Mouse (Mus musculus) midbrain, embryonic 14.5 days (tissue): Measurements from ENCODE around the gene Col26a1. TPM values are rescaled to one million over a fixed set of nuclear protein-coding genes. Genes with fewer than 3 reads are reported as not detected.

ENCODE experiments used
- ATAC-seq: fragments of 200-750 bp; cut with Nextera tagmentation; 2 replicates; pipeline ENCODE4 v1.8.0; 2017; ENCODE audit warnings: moderate number of reproducible peaks, moderate library complexity; ENCODE audit not compliant: low FRiP score, low TSS enrichment
- DNase-seq: peaks from one replicate; pipeline ENCODE4 v3.0.0-alpha.2; 2015
- H3K27ac ChIP-seq: fragments of 300-500 bp; sonication (generic); replicated peaks from 2 replicates; pipeline ENCODE4 v1.5.1; 2014; ENCODE audit warnings: mild to moderate bottlenecking, low read depth, low read length, moderate library complexity
- H3K27me3 ChIP-seq: fragments of 300-500 bp; sonication (generic); 2 replicates; pipeline ENCODE4 v1.6.1; 2014; ENCODE audit warnings: low read length, control low read depth, mixed read lengths; ENCODE audit not compliant: control insufficient read depth, insufficient read depth
- H3K36me3 ChIP-seq: fragments of 300-500 bp; sonication (generic); 2 replicates; pipeline ENCODE4 v1.6.1; 2014; ENCODE audit warnings: low read length, control low read depth; ENCODE audit not compliant: control insufficient read depth, insufficient read depth
- H3K4me1 ChIP-seq: fragments of 300-500 bp; sonication (generic); 2 replicates; pipeline ENCODE4 v1.6.1; 2014; ENCODE audit warnings: mild to moderate bottlenecking, antibody characterized with exemption, low read length, control low read depth; ENCODE audit not compliant: control insufficient read depth, insufficient read depth
- H3K4me2 ChIP-seq: fragments of 300-500 bp; sonication (generic); 2 replicates; pipeline ENCODE4 v1.6.1; 2014; ENCODE audit warnings: mild to moderate bottlenecking, low read length, moderate library complexity
- H3K4me3 ChIP-seq: fragments of 300-500 bp; sonication (generic); replicated peaks from 2 replicates; pipeline ENCODE4 v1.5.1; 2014; ENCODE audit warnings: low read depth, low read length
- H3K9ac ChIP-seq: fragments of 300-500 bp; sonication (generic); replicated peaks from 2 replicates; pipeline ENCODE4 v1.6.1; 2014; ENCODE audit warnings: mild to moderate bottlenecking, low read length, moderate library complexity
- H3K9me3 ChIP-seq: fragments of 300-500 bp; sonication (generic); 2 replicates; pipeline ENCODE4 v1.6.1; 2016; ENCODE audit warnings: low read length, control low read depth, mixed read lengths; ENCODE audit not compliant: control insufficient read depth
- WGBS: fragments of 180-500 bp; shearing (Covaris S2); extraction: QIAGEN DNeasy Blood & Tissue Kit; methylation state at CpG from one replicate; pipeline ENCODE4 v1.1.7; 2014; 5-methylcytosine and 5-hydroxymethylcytosine counted together
- polyA plus RNA-seq: library from polyadenylated mRNA; unstranded; fragments of >200 nt; fragmentation: Nextera tagmentation; extraction: Ambion mirVana; gene quantifications from 2 replicates; pipeline ENCODE4 v1.2.1, GENCODE M21; 2014

Col26a1 gene
- polyA plus RNA-seq, 1 experiment from 2014 or later: 16.2 TPM

- Histone ChIP-seq H3K36me3 (no peaks in the 10 kb centered on the region), H3K4me1 (0 out of 2 replicates have a peak, but pooled peaks cover 7% of the 10 kb centered on the region), H3K4me2 (no peak overlapping the region), H3K27ac (no peak overlapping the region), H3K9ac (no peak overlapping the region), H3K27me3 (no peaks in the 10 kb centered on the region), H3K9me3 (no peaks in the 10 kb centered on the region), H3K4me3 (no peak overlapping the region)
- ATAC-seq: no peak
- WGBS: 40% methylated on average over 1 of the region's 1 CpGs
- DNase-seq: no peak
Measured at GRCm38 (mm10) chr5:136804246-136804645, 78.8 kb downstream of the Col26a1 start.

- Histone ChIP-seq H3K9ac (0 out of 2 replicates have a peak overlapping the region, but pooled peaks have one; percentile 12), H3K27ac (no peak overlapping the region), H3K36me3 (no peaks in the 10 kb centered on the region), H3K4me3 (no peak overlapping the region), H3K4me2 (peak overlapping the region; percentile 40), H3K9me3 (no peaks in the 10 kb centered on the region), H3K27me3 (no peaks in the 10 kb centered on the region), H3K4me1 (0 out of 2 replicates have a peak, but pooled peaks cover 7% of the 10 kb centered on the region)
- DNase-seq (peak; percentile 62), ATAC-seq (no peak)
- 7% methylated on average over 17 of the region's 17 CpGs for WGBS
Measured at GRCm38 (mm10) chr5:136802732-136803131, 80.3 kb downstream of the Col26a1 start.

- H3K27ac ChIP-seq: no peak overlapping the region
- H3K4me2 ChIP-seq: no peak overlapping the region
- H3K9ac ChIP-seq: no peak overlapping the region
- H3K4me3 ChIP-seq: no peak overlapping the region
- ATAC-seq (no peak), DNase-seq (no peak)
- no peaks in the 10 kb centered on the region for H3K4me1 ChIP-seq
- H3K9me3 ChIP-seq: no peaks in the 10 kb centered on the region
- H3K36me3 ChIP-seq: no peaks in the 10 kb centered on the region
- WGBS: 21% methylated on average over 2 of the region's 2 CpGs
- H3K27me3 ChIP-seq: no peaks in the 10 kb centered on the region
Measured at GRCm38 (mm10) chr5:136796917-136797316, 86.1 kb downstream of the Col26a1 start.

DNA sequence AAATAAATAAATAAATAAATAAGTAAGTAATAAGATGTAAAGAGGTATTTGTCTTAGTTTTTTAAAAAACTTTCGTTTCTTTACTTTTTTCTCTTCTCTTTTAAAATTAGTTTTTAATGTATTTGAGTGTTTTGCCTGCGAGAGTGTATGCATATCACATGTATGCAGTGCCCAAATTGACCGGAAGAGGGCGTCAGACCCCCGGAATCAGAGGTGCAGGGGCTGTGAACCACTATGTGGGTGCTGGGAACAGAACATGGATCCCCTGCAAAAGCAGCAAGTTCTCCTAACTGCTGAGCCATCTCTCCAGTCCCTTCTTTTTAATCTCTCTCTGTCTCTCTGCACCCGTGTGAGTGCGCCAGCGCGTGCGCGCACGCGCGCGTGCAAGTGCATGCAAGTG, 89.2 kb downstream of the Col26a1 start:
- Histone ChIP-seq H3K36me3 (no peaks in the 10 kb centered on the region), H3K4me2 (no peak overlapping the region), H3K27ac (no peak overlapping the region), H3K9ac (no peak overlapping the region), H3K9me3 (no peaks in the 10 kb centered on the region), H3K4me1 (no peaks in the 10 kb centered on the region), H3K4me3 (no peak overlapping the region), H3K27me3 (no peaks in the 10 kb centered on the region)
- DNase-seq (no peak), ATAC-seq (no peak)
- WGBS: 92% methylated on average over 15 of the region's 15 CpGs

DNA sequence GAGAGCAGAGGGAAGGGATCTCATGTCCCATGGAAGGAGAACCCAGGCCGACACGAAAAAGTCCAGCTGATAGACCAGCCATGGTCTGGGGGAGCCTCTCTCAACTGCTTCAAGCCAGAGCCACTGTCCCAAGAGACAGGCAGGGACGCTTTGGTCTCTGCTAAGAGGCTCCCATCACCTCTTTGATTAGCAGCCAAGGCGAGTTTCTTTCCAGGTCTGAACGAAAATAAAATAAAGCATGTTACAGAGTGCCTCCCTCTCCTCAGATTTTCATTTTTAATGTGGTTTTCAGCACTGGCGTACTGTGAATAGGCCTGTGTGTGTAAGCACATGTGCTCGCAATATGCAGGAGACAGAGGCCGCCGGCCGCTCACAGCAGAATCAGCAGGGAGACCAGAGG, 90.5 kb downstream of the Col26a1 start:
- ATAC-seq (no peak), DNase-seq (no peak)
- H3K27ac ChIP-seq: no peak overlapping the region
- no peaks in the 10 kb centered on the region for H3K27me3 ChIP-seq
- no peak overlapping the region for H3K4me3 ChIP-seq
- no peaks in the 10 kb centered on the region for H3K4me1 ChIP-seq
- WGBS: 86% methylated on average over 10 of the region's 10 CpGs
- H3K4me2 ChIP-seq: no peak overlapping the region
- H3K9me3 ChIP-seq: no peaks in the 10 kb centered on the region
- H3K36me3 ChIP-seq: no peaks in the 10 kb centered on the region
- no peak overlapping the region for H3K9ac ChIP-seq

DNA sequence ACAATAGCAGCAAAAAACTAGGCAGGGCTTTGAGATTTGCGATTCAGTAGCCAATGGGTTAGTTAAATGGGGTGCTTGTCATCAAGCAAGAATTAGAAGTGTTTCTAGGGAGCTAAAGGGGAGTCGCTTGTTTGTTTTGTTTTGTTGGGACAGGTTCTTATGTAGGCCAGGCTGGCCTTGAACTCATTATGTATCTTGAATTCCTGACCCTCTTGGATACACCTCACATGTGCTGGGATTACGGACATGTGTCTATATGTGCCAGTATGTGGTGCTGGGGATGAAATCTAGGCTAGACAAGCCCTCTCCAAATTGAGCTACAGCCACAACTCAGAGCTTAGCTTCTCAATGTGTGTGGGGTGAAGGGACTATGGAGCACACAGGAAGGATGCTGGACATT, 91.8 kb downstream of the Col26a1 start:
- Histone ChIP-seq H3K36me3 (no peaks in the 10 kb centered on the region), H3K9me3 (no peaks in the 10 kb centered on the region), H3K4me1 (no peaks in the 10 kb centered on the region), H3K4me3 (no peak overlapping the region), H3K9ac (no peak overlapping the region), H3K4me2 (0 out of 2 replicates have a peak overlapping the region, but pooled peaks have one; percentile 19), H3K27ac (no peak overlapping the region; the same call in 1 of the 2 replicates), H3K27me3 (no peaks in the 10 kb centered on the region)
- 32% methylated on average over 3 of the region's 3 CpGs for WGBS
- no peak for ATAC-seq
- DNase-seq: no peak

DNA sequence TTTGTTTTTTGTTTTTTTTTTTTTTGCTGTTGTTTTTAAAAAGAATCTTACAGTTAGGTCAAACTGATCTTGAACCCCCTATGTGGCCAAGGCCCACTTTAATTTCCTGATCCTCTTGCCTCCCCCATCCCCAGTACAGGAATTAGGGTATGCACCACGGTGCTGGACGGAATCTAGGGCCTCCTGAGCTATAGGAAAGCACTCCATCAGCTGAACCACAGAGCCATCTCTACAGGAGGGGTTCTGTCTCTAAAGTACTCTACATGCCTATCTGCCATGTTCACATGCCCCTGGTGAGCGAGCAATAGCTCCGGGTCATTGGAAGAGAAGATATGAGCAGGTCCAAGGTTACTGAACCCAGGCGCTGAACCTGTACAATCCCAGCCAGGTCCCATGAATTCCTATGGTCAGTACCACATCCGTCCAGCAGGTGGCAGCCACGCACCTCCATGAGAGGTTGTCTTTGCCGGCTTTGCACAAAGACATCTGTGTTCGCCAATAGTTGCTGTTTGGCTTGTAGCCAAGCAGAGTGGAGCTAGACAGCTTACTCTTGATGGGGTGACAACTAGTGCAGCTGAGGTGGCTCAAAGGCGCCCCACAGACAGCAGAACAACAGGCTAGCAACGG, 92.3 kb downstream of the Col26a1 start:
- no peak overlapping the region for H3K9ac ChIP-seq
- 0 out of 2 replicates have a peak overlapping the region, but pooled peaks have one; percentile 19 for H3K4me2 ChIP-seq
- no peaks in the 10 kb centered on the region for H3K4me1 ChIP-seq
- no peak overlapping the region; the same call in 1 of the 2 replicates for H3K27ac ChIP-seq
- no peak overlapping the region for H3K4me3 ChIP-seq
- ATAC-seq (peak; percentile 90; the same call in 1 of the 2 replicates), DNase-seq (peak; percentile 98)
- no peaks in the 10 kb centered on the region for H3K36me3 ChIP-seq
- no peaks in the 10 kb centered on the region for H3K27me3 ChIP-seq
- WGBS: 13% methylated on average over 11 of the region's 11 CpGs
- H3K9me3 ChIP-seq: no peaks in the 10 kb centered on the region

DNA sequence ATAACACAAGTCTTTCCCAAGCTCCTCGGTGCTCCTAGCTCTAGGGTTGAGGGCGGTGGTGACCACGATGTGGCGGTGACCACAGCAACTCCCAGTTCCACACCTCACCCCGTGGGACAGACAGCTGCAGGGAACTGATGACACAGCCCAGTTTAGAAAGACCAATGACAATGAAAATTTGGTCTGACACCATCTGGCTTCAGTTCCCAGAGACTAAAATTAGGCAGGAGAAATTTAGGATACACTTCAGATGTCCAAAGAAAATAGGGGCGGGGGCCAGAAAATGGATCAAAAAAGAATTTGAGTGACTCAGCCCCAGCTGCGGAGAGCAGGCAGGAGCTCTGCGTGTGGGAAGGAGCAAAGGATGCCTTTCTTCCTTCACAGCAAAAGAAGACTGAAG, 98.5 kb downstream of the Col26a1 start:
- no peak for ATAC-seq
- Histone ChIP-seq H3K27me3 (no peaks in the 10 kb centered on the region), H3K4me3 (no peak overlapping the region), H3K4me1 (no peaks in the 10 kb centered on the region), H3K9me3 (no peaks in the 10 kb centered on the region), H3K27ac (no peak overlapping the region), H3K4me2 (no peak overlapping the region), H3K9ac (no peak overlapping the region), H3K36me3 (no peaks in the 10 kb centered on the region)
- no peak for DNase-seq
- 71% methylated on average over 8 of the region's 8 CpGs for WGBS

- Histone ChIP-seq H3K36me3 (no peaks in the 10 kb centered on the region), H3K9me3 (no peaks in the 10 kb centered on the region), H3K27me3 (no peaks in the 10 kb centered on the region), H3K9ac (no peak overlapping the region), H3K4me3 (no peak overlapping the region), H3K4me2 (peak overlapping the region; percentile 28), H3K4me1 (no peaks in the 10 kb centered on the region), H3K27ac (no peak overlapping the region)
- 66% methylated on average over 13 of the region's 13 CpGs for whole genome bisulfite sequencing
- ATAC-seq: no peak
- peak; percentile 40 for DNase-seq
Measured at GRCm38 (mm10) chr5:136782600-136782999, 100.4 kb downstream of the Col26a1 start.
